Mouse (Mus musculus) bone marrow, adult 2 months (tissue): ENCODE measurements around the gene Erbb2.

ENCODE experiments used
- CTCF ChIP-seq: fragments of 200-500 bp; IDR thresholded peaks from 2 replicates; pipeline ENCODE4 v1.5.1; 2011; ENCODE audit warnings: low read length, control low read depth; ENCODE audit not compliant: control insufficient read depth, insufficient read depth
- POLR2A ChIP-seq: fragments of 200-500 bp; IDR thresholded peaks from 2 replicates; pipeline ENCODE4 v1.6.1; 2011; ENCODE audit warnings: low read depth, mild to moderate bottlenecking, control low read depth, low read length, borderline replicate concordance; ENCODE audit not compliant: control insufficient read depth

DNA sequence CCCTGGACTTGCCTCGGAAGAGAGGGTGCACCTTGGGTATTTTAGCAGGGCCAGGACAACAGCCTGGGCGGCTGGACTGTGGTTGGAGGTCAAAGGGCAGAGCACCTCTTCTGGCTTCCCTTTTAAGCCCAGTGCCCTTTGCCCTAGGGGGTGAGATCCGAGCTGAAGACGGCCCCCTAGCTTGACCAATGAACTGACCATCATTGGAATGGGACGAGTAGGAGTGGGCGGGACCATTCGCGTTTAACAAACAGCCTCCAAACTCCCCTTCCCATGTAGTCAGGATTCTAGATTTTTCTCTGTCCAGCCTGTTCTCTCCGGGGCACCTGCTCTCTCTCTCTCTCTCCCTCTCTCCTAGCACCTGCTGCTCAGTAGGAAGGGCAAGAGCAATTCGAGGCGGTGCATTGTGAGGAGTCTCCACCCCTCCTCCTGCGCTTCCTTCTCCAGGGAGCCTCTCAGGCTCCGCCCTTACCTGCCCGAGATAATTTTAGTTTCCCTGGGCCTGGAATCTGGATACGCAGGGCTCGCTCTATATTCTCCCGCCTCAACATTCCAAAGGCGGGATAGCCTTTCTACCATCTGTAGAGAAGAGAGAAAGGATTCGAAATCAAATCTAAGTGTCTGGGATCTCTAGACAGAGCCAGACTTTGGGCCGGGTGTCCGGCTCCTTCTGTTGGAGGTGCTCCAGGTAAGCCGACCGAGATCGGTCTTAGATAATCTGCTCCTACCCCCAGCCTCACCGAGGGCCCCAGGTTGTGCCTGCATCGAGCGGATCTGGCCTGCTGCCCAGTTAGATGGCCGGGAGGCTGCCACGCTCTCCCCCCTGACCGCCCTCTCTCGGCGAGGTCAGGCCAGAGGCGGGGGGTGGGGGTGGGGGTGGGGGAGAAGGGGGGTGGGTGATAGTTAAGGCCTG lies 34.5 kb downstream of the Erbb2 start:
- TF ChIP-seq POLR2A (no peak), CTCF (no peak)
